Mouse (Mus musculus) kidney, adult 2 months (tissue): ENCODE results near the gene Phtf2.
"Not testable (repeated sequence)": the region's sequence is repeated elsewhere in the genome, so short reads cannot be mapped to it uniquely, and the experiment has no call there.

Source experiments
- CTCF ChIP-seq: fragments of 200-500 bp; conservative IDR thresholded peaks from 2 replicates; pipeline ENCODE4 v1.5.1; 2011; ENCODE audit warnings: low read depth, mild to moderate bottlenecking, control low read depth, low read length, moderate library complexity, mixed read lengths; ENCODE audit not compliant: insufficient read depth, insufficient read length
- POLR2A ChIP-seq: fragments of 200-500 bp; IDR thresholded peaks from one replicate; pipeline ENCODE4 v1.6.1; 2011; ENCODE audit warnings: low read depth, low read length, control low read depth

GRCm38 (mm10) chr5:20786471-20786870 is 95.5 kb downstream of the Phtf2 start:
- not testable (repeated sequence) for TF ChIP-seq CTCF, POLR2A
